Mouse (Mus musculus) R1 (cell line): Measurements from ENCODE around the gene Zfp853.

Experiments used
- DNase-seq: peaks from one replicate; pipeline ENCODE4 v3.0.0-alpha.2; 2018; ENCODE audit warnings: low read depth, low spot score

The Zfp853 gene

DNA sequence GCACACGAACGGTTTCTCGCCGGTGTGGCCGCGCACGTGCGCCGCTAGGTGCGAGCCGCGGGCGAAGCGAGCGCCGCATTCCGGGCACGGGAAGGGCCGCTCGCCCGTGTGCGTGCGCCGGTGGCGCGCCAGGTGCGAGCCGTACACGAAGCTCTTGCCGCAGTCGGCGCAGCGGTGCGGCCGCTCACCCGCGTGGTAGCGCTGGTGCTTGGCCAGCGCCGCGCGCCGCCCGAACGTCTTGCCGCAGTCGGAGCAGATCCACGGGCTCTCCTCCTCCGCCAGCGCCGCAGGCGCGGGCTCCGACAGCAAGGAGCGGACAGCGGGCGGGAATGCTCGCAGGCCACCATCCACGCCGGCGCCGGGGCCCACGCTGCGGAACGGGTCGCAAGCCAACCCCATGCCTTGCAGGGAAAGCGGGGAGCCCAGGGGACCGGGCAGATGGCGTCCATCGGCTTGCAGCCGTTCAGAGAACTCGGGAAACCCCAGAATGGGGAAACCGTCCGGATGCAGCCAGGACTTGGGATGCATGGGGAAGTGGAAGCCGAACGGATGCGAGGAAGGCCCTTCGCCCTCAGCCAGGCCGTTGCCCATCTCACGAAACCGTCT, 39.4 kb downstream of the Zfp853 start:
- DNase-seq: peak; percentile 56

- peak; percentile 79 for DNase-seq
These were observed 40.1 kb downstream of the Zfp853 start for GRCm38 (mm10) chr5:143253186-143253880.

GRCm38 (mm10) chr5:143252791-143253185, 40.6 kb downstream of the Zfp853 start:
- no peak for DNase-seq

- no peak for DNase-seq
These were observed 41.4 kb downstream of the Zfp853 start for GRCm38 (mm10) chr5:143252039-143252438.

DNA sequence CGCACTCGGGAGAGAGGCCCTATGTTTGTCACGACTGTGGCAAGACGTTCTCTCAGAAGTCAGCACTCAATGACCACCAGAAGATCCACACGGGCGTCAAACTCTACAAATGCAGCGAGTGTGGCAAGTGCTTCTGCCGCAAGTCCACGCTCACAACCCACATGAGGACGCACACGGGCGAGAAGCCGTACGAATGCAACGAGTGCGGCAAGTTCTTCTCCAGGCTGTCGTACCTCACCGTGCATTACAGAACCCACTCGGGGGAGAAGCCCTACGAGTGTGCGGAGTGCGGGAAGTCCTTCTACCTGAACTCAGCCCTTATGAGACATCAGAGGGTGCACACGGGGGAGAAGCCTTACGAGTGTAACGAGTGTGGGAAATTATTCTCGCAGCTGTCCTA, 48.5 kb downstream of the Zfp853 start:
- no peak for DNase-seq
